28 mouse cellular contexts compared by ENCODE assay signal in the genomic region with DNA sequence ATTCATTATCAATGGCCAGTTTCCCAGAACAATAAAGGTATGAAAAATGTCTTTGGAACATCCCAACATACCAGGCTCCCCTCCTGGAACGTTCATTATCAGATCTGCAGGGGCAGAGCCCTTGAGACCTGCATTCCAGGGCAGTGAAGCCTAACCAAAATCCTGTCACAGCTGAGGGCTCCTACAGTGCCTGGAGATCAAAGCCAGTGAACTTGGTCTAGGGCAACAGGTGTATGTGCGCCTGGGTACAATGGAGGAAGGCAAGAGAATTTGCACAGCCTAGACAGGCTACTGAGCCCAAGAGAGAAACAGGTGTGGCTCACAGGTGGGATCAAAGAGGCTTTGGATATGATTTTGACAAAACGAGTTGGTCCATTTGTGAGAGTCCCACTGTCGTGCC.
A peak's percentile ranks its signal among the peaks of the same experiment; 100 is the strongest.
DNase-seq lines count a peak whose midpoint lies in the region; ATAC-seq and TF ChIP-seq lines count a peak whose summit lies in the region.
"Had no signal": no experiment of that assay in that cellular context is flagged by ENCODE, and none has a peak within 500 bp of the region (broad histone marks: within the 10 kb centered on the region; RNA-seq: fewer than 3 reads in every experiment).

No protein-coding gene starts in this region.

- no peak for DNase-seq in kidney, adult 9 months
- no peak for DNase-seq in lung, embryonic 14.5 days
- no peak for DNase-seq in lung, adult 2 months
- DNase-seq in kidney, postnatal 14 days = peak; percentile 20
- DNase-seq in adrenal gland, adult 8-10 months = no peak
- DNase-seq in heart, postnatal 4 days = no peak
- DNase-seq: adrenal gland, adult 2 months; B cell, adult 2 months; cerebellum, adult 2 months; cerebellum, postnatal 14 days; gastrocnemius, postnatal 14 days; heart, postnatal 14 days; liver, postnatal 0 days; lung, postnatal 10 days; right cerebral cortex, postnatal 4 days; thymus, adult 18-20 months had no signal

- H3K9ac ChIP-seq in kidney, embryonic 14.5 days (ENCODE audit: low read depth, low read length) = no peak overlapping the region
- no peak overlapping the region for H3K9ac ChIP-seq in lung, embryonic 14.5 days
- H3K9ac ChIP-seq in embryonic facial prominence, embryonic 13.5 days = no peak overlapping the region
- H3K9ac ChIP-seq: limb, embryonic 13.5 days; liver, embryonic 12.5 days; liver, postnatal 0 days; neural tube, embryonic 12.5 days had no signal

- ATAC-seq in kidney, embryonic 14.5 days (ENCODE audit: low FRiP score, low TSS enrichment) = peak; percentile 78
- ATAC-seq in lung, embryonic 14.5 days (ENCODE audit: insufficient read depth) = peak; percentile 29; the same call in 1 of the 2 replicates
- no peak for ATAC-seq in embryonic facial prominence, embryonic 13.5 days (ENCODE audit: insufficient number of reproducible peaks, insufficient read depth, low FRiP score, low TSS enrichment, low read depth)
- ATAC-seq: activated CD4-positive, CD25-positive, alpha-beta regulatory T cell, adult 4 months; hindbrain, embryonic 16.5 days; liver, embryonic 12.5 days; liver, postnatal 0 days; midbrain, embryonic 16.5 days had no signal

- H3K27ac ChIP-seq in kidney, embryonic 14.5 days (ENCODE audit: low read depth, low read length) = peak overlapping the region; percentile 47; the same call in 1 of the 2 replicates
- no peak overlapping the region for H3K27ac ChIP-seq in lung, embryonic 14.5 days (ENCODE audit: low read depth)
- no peak overlapping the region for H3K27ac ChIP-seq in embryonic facial prominence, embryonic 13.5 days
- H3K27ac ChIP-seq: forebrain, embryonic 10.5 days; left cerebral cortex, adult 2 months; limb, embryonic 13.5 days; liver, embryonic 12.5 days; macrophage; neural tube, embryonic 12.5 days; stomach, postnatal 0 days had no signal

- no peaks in the 10 kb centered on the region for H3K27me3 ChIP-seq in kidney, embryonic 14.5 days (ENCODE audit: control insufficient read depth, insufficient read depth, low read length)
- no peaks in the 10 kb centered on the region for H3K27me3 ChIP-seq in lung, embryonic 14.5 days (ENCODE audit: insufficient read depth, low read length)
- H3K27me3 ChIP-seq in embryonic facial prominence, embryonic 13.5 days = no peaks in the 10 kb centered on the region
- H3K27me3 ChIP-seq: limb, embryonic 13.5 days; liver, embryonic 12.5 days; neural tube, embryonic 12.5 days had no signal

- H3K4me1 ChIP-seq in kidney, embryonic 14.5 days (ENCODE audit: control insufficient read depth, insufficient read depth, low read length) = peaks cover 26% of the 10 kb centered on the region
- H3K4me1 ChIP-seq in lung, embryonic 14.5 days (ENCODE audit: insufficient read depth) = peaks cover 25% of the 10 kb centered on the region
- H3K4me1 ChIP-seq in lung, adult 2 months (ENCODE audit: control insufficient read depth, insufficient read depth, low read length) = peaks cover 13% of the 10 kb centered on the region
- peaks cover 41% of the 10 kb centered on the region for H3K4me1 ChIP-seq in embryonic facial prominence, embryonic 13.5 days
- H3K4me1 ChIP-seq: liver, embryonic 12.5 days; neural tube, embryonic 12.5 days had no signal

- 0 out of 2 replicates have a peak, but pooled peaks cover 3% of the 10 kb centered on the region for H3K9me3 ChIP-seq in kidney, embryonic 14.5 days (ENCODE audit: control insufficient read depth, low read length)
- H3K9me3 ChIP-seq in lung, embryonic 14.5 days (ENCODE audit: low read depth, low read length) = no peaks in the 10 kb centered on the region; the same call in 1 of the 2 replicates
- H3K9me3 ChIP-seq in embryonic facial prominence, embryonic 13.5 days = no peaks in the 10 kb centered on the region
- H3K9me3 ChIP-seq: forebrain, embryonic 10.5 days; limb, embryonic 13.5 days; liver, embryonic 12.5 days; neural tube, embryonic 12.5 days had no signal

- H3K4me3 ChIP-seq in kidney, embryonic 14.5 days (ENCODE audit: low read length) = no peak overlapping the region
- no peak overlapping the region for H3K4me3 ChIP-seq in lung, embryonic 14.5 days (ENCODE audit: low read depth, low read length)
- no peak overlapping the region for H3K4me3 ChIP-seq in lung, adult 2 months (replicated peaks; ENCODE audit: extremely low read depth, low read depth, low read length)
- H3K4me3 ChIP-seq in embryonic facial prominence, embryonic 13.5 days = no peak overlapping the region
- H3K4me3 ChIP-seq: forebrain, embryonic 10.5 days; left cerebral cortex, adult 2 months; limb, embryonic 13.5 days; liver, embryonic 12.5 days; neural tube, embryonic 12.5 days had no signal

- TF ChIP-seq POLR2A in lung, adult 2 months (IDR thresholded peaks at IDR 0.05; ENCODE audit: borderline replicate concordance, extremely low read depth, low read depth, low read length) = no peak

- no peak for TF ChIP-seq CTCF in lung, embryonic 14.5 days (IDR thresholded peaks at IDR 0.05; ENCODE audit: low read depth)
- TF ChIP-seq CTCF in lung, adult 2 months (IDR thresholded peaks at IDR 0.05; ENCODE audit: insufficient read depth, low read length) = no peak

- 33% methylated on average over 4 of the region's 4 CpGs for WGBS in kidney, embryonic 14.5 days
- 41% methylated on average over 4 of the region's 4 CpGs for WGBS in lung, embryonic 14.5 days
- 52% methylated on average over 4 of the region's 4 CpGs for WGBS in lung, adult 2 months
- WGBS in embryonic facial prominence, embryonic 13.5 days = 41% methylated on average over 4 of the region's 4 CpGs

- no peak overlapping the region for H3K4me2 ChIP-seq in kidney, embryonic 14.5 days (replicated peaks; ENCODE audit: low read depth, low read length)
- H3K4me2 ChIP-seq in lung, embryonic 14.5 days = no peak overlapping the region
- H3K4me2 ChIP-seq in embryonic facial prominence, embryonic 13.5 days = peak overlapping the region; percentile 22; the same call in 1 of the 2 replicates
- H3K4me2 ChIP-seq: limb, embryonic 13.5 days; liver, embryonic 12.5 days; neural tube, embryonic 12.5 days had no signal

- no peaks in the 10 kb centered on the region for H3K36me3 ChIP-seq in kidney, embryonic 14.5 days (ENCODE audit: control insufficient read depth, insufficient read depth, low read length)
- H3K36me3 ChIP-seq in lung, embryonic 14.5 days (ENCODE audit: insufficient read depth) = no peaks in the 10 kb centered on the region
- no peaks in the 10 kb centered on the region for H3K36me3 ChIP-seq in embryonic facial prominence, embryonic 13.5 days
- H3K36me3 ChIP-seq: forebrain, embryonic 10.5 days; limb, embryonic 13.5 days; liver, embryonic 12.5 days; neural tube, embryonic 12.5 days had no signal
